Mouse (Mus musculus) cerebellum, adult 2 months (tissue): ENCODE data around the gene Xrcc4.

Experiments used
- CTCF ChIP-seq: fragments of 200-500 bp; IDR thresholded peaks from 2 replicates; pipeline ENCODE4 v1.5.1; 2011; ENCODE audit warnings: low read depth, mild to moderate bottlenecking, control low read depth, low read length, moderate library complexity, borderline replicate concordance; ENCODE audit not compliant: insufficient read depth
- POLR2A ChIP-seq: fragments of 200-500 bp; IDR thresholded peaks from 2 replicates; pipeline ENCODE4 v1.6.1; 2011; ENCODE audit warnings: low read length, control low read depth, borderline replicate concordance; ENCODE audit not compliant: insufficient read depth

DNA sequence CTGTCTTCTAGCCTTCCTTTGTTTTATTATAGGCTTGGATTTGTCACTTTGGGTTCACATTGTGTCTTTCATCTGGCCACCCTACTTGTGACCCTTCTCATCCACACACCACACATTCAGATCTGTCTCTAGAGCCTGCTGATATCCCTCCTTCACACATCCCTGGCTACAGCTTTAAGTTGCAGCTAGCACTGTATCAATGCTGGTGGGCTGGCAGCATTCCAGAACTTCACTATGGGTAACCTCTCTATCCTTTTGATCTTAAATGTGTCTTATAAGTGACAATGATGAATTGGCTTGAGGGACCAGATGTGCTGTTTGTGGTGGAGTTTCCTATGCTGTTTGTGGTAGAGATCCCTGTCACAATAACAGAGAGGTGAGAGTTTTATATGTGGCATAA, 120.7 kb downstream of the Xrcc4 start:
- TF ChIP-seq CTCF (no peak), POLR2A (no peak)
